Mouse (Mus musculus): ENCODE results near the gene Etv3. TPM values are rescaled to one million over a fixed set of nuclear protein-coding genes. Genes with fewer than 3 reads are reported as not detected.
A peak's percentile ranks its signal among the peaks of the same experiment; 100 is the strongest.

Etv3 gene
- total and polyA plus RNA-seq, 2 experiments from 2014 or later, result 7.9 to 9.8 TPM

GRCm38 (mm10) chr3:87504749-87505425 is 20.3 kb upstream of the Etv3 start:
- no peak overlapping the region for H3K4me3 ChIP-seq (ENCODE audit: low read depth, low read length)
- H3K4me1 ChIP-seq (ENCODE audit: insufficient read depth, low read length), result no peaks in the 10 kb centered on the region
- H3K9ac ChIP-seq (replicated peaks; ENCODE audit: low read length, poor library complexity, severe bottlenecking), result no peak overlapping the region
- no peak overlapping the region for H3K27ac ChIP-seq (ENCODE audit: low read depth, low read length)
- no peaks in the 10 kb centered on the region for H3K9me3 ChIP-seq (ENCODE audit: low read length)
- WGBS, result 61% methylated on average over 4 of the region's 4 CpGs
- TF ChIP-seq CTCF (IDR thresholded peaks at IDR 0.05), result no peak
- H3K36me3 ChIP-seq (ENCODE audit: insufficient read depth, low read length), result no peaks in the 10 kb centered on the region
- ATAC-seq (ENCODE audit: low FRiP score) (no peak; the same call in 1 of the 2 replicates), DNase-seq (ENCODE audit: low spot score) (no peak)
- H3K27me3 ChIP-seq (ENCODE audit: insufficient read depth, low read length), result no peaks in the 10 kb centered on the region
- no peak overlapping the region for H3K4me2 ChIP-seq (ENCODE audit: low read depth, low read length, poor library complexity, severe bottlenecking)

GRCm38 (mm10) chr3:87506456-87507416 is 18.5 kb upstream of the Etv3 start:
- 69% methylated on average over 12 of the region's 12 CpGs for WGBS
- TF ChIP-seq CTCF (IDR thresholded peaks at IDR 0.05), result no peak
- ATAC-seq (ENCODE audit: low FRiP score) (no peak), DNase-seq (ENCODE audit: low spot score) (peak; percentile 18)
- no peaks in the 10 kb centered on the region for H3K9me3 ChIP-seq (ENCODE audit: low read length)
- no peak overlapping the region for H3K4me3 ChIP-seq (ENCODE audit: low read depth, low read length)
- no peaks in the 10 kb centered on the region for H3K4me1 ChIP-seq (ENCODE audit: insufficient read depth, low read length)
- no peaks in the 10 kb centered on the region for H3K27me3 ChIP-seq (ENCODE audit: insufficient read depth, low read length)
- no peak overlapping the region for H3K9ac ChIP-seq (replicated peaks; ENCODE audit: low read length, poor library complexity, severe bottlenecking)
- H3K36me3 ChIP-seq (ENCODE audit: insufficient read depth, low read length), result no peaks in the 10 kb centered on the region
- no peak overlapping the region for H3K4me2 ChIP-seq (ENCODE audit: low read depth, low read length, poor library complexity, severe bottlenecking)
- no peak overlapping the region for H3K27ac ChIP-seq (ENCODE audit: low read depth, low read length)

GRCm38 (mm10) chr3:87508205-87508901 is 16.9 kb upstream of the Etv3 start:
- Histone ChIP-seq H3K4me3 (ENCODE audit: low read depth, low read length) (no peak overlapping the region), H3K27me3 (ENCODE audit: insufficient read depth, low read length) (no peaks in the 10 kb centered on the region), H3K9me3 (ENCODE audit: low read length) (no peaks in the 10 kb centered on the region), H3K9ac (replicated peaks; ENCODE audit: low read length, poor library complexity, severe bottlenecking) (no peak overlapping the region), H3K27ac (ENCODE audit: low read depth, low read length) (no peak overlapping the region), H3K4me2 (ENCODE audit: low read depth, low read length, poor library complexity, severe bottlenecking) (no peak overlapping the region), H3K4me1 (ENCODE audit: insufficient read depth, low read length) (no peaks in the 10 kb centered on the region), H3K36me3 (ENCODE audit: insufficient read depth, low read length) (no peaks in the 10 kb centered on the region)
- DNase-seq (ENCODE audit: low spot score) (peak; percentile 89), ATAC-seq (ENCODE audit: low FRiP score) (peak; percentile 76)
- TF ChIP-seq CTCF (IDR thresholded peaks at IDR 0.05), result peak; percentile 92
- 23% methylated on average over 17 of the region's 17 CpGs for WGBS

- H3K9ac ChIP-seq (replicated peaks; ENCODE audit: low read length, poor library complexity, severe bottlenecking), result no peak overlapping the region
- no peaks in the 10 kb centered on the region for H3K4me1 ChIP-seq (ENCODE audit: insufficient read depth, low read length)
- no peaks in the 10 kb centered on the region for H3K27me3 ChIP-seq (ENCODE audit: insufficient read depth, low read length)
- no peak for DNase-seq (ENCODE audit: low spot score)
- no peak for TF ChIP-seq CTCF (IDR thresholded peaks at IDR 0.05)
- H3K9me3 ChIP-seq (ENCODE audit: low read length), result no peaks in the 10 kb centered on the region
- H3K4me3 ChIP-seq (ENCODE audit: low read depth, low read length), result no peak overlapping the region
- 54% methylated on average over 4 of the region's 4 CpGs for WGBS
- no peak for ATAC-seq (ENCODE audit: low FRiP score)
- no peaks in the 10 kb centered on the region for H3K36me3 ChIP-seq (ENCODE audit: insufficient read depth, low read length)
- no peak overlapping the region for H3K4me2 ChIP-seq (ENCODE audit: low read depth, low read length, poor library complexity, severe bottlenecking)
- H3K27ac ChIP-seq (ENCODE audit: low read depth, low read length), result no peak overlapping the region
These were observed 16.1 kb upstream of the Etv3 start for GRCm38 (mm10) chr3:87509061-87509460.

GRCm38 (mm10) chr3:87510832-87511231 is 14.4 kb upstream of the Etv3 start:
- ATAC-seq (ENCODE audit: low FRiP score) (no peak), DNase-seq (ENCODE audit: low spot score) (no peak)
- Histone ChIP-seq H3K9me3 (ENCODE audit: low read length) (no peaks in the 10 kb centered on the region), H3K27ac (ENCODE audit: low read depth, low read length) (no peak overlapping the region), H3K4me2 (ENCODE audit: low read depth, low read length, poor library complexity, severe bottlenecking) (no peak overlapping the region), H3K4me1 (ENCODE audit: insufficient read depth, low read length) (no peaks in the 10 kb centered on the region), H3K4me3 (ENCODE audit: low read depth, low read length) (no peak overlapping the region), H3K27me3 (ENCODE audit: insufficient read depth, low read length) (no peaks in the 10 kb centered on the region), H3K36me3 (ENCODE audit: insufficient read depth, low read length) (no peaks in the 10 kb centered on the region), H3K9ac (replicated peaks; ENCODE audit: low read length, poor library complexity, severe bottlenecking) (no peak overlapping the region)
- 91% methylated on average over 9 of the region's 9 CpGs for WGBS
- no peak for TF ChIP-seq CTCF (IDR thresholded peaks at IDR 0.05)
